Mouse (Mus musculus) lung, embryonic 16.5 days (tissue): ENCODE results near the gene Ccl6. TPM values are rescaled to one million over a fixed set of nuclear protein-coding genes. Genes with fewer than 3 reads are reported as not detected.
A peak's percentile ranks its signal among the peaks of the same experiment; 100 is the strongest.

Experiments used
- ATAC-seq: fragments of 200-750 bp; cut with Nextera tagmentation; 2 replicates; pipeline ENCODE4 v1.8.0; 2017; ENCODE audit warnings: low read depth, mild to moderate bottlenecking, moderate library complexity
- H3K27ac ChIP-seq: fragments of 300-500 bp; sonication (generic); 2 replicates; pipeline ENCODE4 v1.5.1; 2014; ENCODE audit warnings: mild to moderate bottlenecking, control low read depth, low read length
- H3K27me3 ChIP-seq: fragments of 300-500 bp; sonication (generic); 2 replicates; pipeline ENCODE4 v1.6.1; 2014; ENCODE audit warnings: low read depth, low read length, mixed read lengths; ENCODE audit not compliant: control insufficient read depth, insufficient read depth
- H3K36me3 ChIP-seq: fragments of 300-500 bp; sonication (generic); 2 replicates; pipeline ENCODE4 v1.6.1; 2014; ENCODE audit warnings: low read length; ENCODE audit not compliant: control insufficient read depth, insufficient read depth
- H3K4me1 ChIP-seq: fragments of 300-500 bp; sonication (generic); replicated peaks from 2 replicates; pipeline ENCODE4 v1.6.1; 2014; ENCODE audit warnings: low read length, mixed read lengths; ENCODE audit not compliant: control insufficient read depth, insufficient read depth
- H3K4me2 ChIP-seq: fragments of 300-500 bp; sonication (generic); 2 replicates; pipeline ENCODE4 v1.6.1; 2014; ENCODE audit warnings: low read depth, low read length, control low read depth
- H3K4me3 ChIP-seq: fragments of 300-500 bp; sonication (generic); 2 replicates; pipeline ENCODE4 v1.5.1; 2014; ENCODE audit warnings: mild to moderate bottlenecking, low read length, control low read depth
- H3K9ac ChIP-seq: fragments of 300-500 bp; sonication (generic); 2 replicates; pipeline ENCODE4 v1.6.1; 2014; ENCODE audit warnings: low read length, control low read depth
- H3K9me3 ChIP-seq: fragments of 300-500 bp; sonication (generic); 2 replicates; pipeline ENCODE4 v1.6.1; 2016; ENCODE audit warnings: low read length; ENCODE audit not compliant: control insufficient read depth
- WGBS: fragments of 180-500 bp; shearing (Covaris S2); extraction: QIAGEN DNeasy Blood & Tissue Kit; methylation state at CpG from one replicate; pipeline ENCODE4 v1.1.7; 2014; 5-methylcytosine and 5-hydroxymethylcytosine counted together
- polyA plus RNA-seq: library from polyadenylated mRNA; unstranded; fragments of >200 nt; fragmentation: Nextera tagmentation; extraction: Ambion mirVana; gene quantifications from 2 replicates; pipeline ENCODE4 v1.2.1, GENCODE M21; 2015

Gene Ccl6
- polyA plus RNA-seq, 1 experiment from 2014 or later, result 10.0 TPM

DNA sequence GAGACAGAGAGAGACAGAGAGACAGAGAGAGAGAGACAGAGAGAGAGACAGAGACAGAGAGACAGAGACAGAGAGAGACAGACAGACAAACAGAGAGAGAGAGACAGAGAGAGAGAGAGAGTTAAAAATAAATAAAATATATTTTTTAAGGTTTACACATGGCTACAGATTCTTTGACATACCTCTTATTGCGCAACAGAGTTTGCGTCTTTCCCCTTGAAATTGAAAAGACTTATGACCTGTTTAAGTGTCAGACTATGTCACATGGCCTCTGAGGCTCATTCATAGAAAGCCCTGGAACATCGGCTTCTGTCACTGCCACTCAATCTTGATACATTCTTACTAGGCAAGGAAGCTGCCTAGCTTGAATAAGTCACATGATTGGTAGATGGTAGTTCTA, 10.5 kb upstream of the Ccl6 start:
- H3K4me3 ChIP-seq, result no peak overlapping the region
- no peaks in the 10 kb centered on the region for H3K4me1 ChIP-seq
- no peak overlapping the region for H3K9ac ChIP-seq
- no peaks in the 10 kb centered on the region for H3K36me3 ChIP-seq
- no peak overlapping the region for H3K4me2 ChIP-seq
- no peak overlapping the region for H3K27ac ChIP-seq
- WGBS, result 72% methylated on average over 3 of the region's 3 CpGs
- no peaks in the 10 kb centered on the region for H3K9me3 ChIP-seq
- H3K27me3 ChIP-seq, result no peaks in the 10 kb centered on the region
- no peak for ATAC-seq

DNA sequence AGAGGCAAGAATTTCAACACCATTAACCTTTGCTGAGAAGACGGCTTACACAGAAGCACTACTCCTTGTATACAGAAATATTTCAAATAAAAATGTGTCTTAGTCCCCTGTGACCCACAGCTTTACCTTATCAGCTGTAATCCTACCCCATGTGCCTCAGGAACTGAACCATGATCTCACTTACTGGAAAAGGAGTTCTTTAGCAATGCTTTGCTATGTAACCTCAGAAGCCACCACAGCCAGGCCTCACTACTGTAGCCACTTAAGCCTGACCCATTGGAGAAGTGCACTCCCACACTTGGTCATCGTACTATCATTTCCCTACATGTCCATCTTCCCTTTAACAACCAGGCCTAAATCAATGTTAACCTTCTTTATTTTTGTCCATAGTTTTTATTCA, 7.7 kb upstream of the Ccl6 start:
- no peaks in the 10 kb centered on the region for H3K27me3 ChIP-seq
- H3K36me3 ChIP-seq, result no peaks in the 10 kb centered on the region
- 57% methylated on average over 2 of the region's 2 CpGs for WGBS
- H3K9ac ChIP-seq, result no peak overlapping the region
- no peak overlapping the region for H3K4me2 ChIP-seq
- no peak for ATAC-seq
- H3K27ac ChIP-seq, result no peak overlapping the region
- no peak overlapping the region for H3K4me3 ChIP-seq
- H3K9me3 ChIP-seq, result no peaks in the 10 kb centered on the region
- H3K4me1 ChIP-seq, result no peaks in the 10 kb centered on the region

DNA sequence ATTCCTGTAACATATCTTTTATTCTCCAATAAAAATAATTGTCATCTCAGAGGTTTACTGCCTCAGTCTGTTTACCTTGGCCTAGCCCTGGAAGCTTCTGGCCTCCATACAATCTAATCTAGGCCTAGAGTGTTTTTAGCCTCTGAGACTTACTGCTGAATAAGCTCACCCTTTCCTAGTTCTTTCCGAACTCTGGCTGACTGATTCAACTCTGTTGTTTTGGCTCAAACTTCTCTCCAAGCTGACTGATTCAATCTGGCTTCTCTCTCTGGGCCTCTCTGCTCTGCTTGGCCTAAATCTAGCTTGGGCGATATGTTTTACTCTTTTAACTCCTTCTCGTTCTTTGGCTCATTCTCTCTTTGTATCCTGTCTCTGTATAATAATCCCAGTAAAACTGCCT, 6.1 kb upstream of the Ccl6 start:
- no peaks in the 10 kb centered on the region for H3K9me3 ChIP-seq
- no peak overlapping the region for H3K9ac ChIP-seq
- no peak overlapping the region for H3K4me3 ChIP-seq
- no peaks in the 10 kb centered on the region for H3K27me3 ChIP-seq
- no peak for ATAC-seq
- WGBS, result 74% methylated on average over 3 of the region's 3 CpGs
- H3K36me3 ChIP-seq, result no peaks in the 10 kb centered on the region
- no peaks in the 10 kb centered on the region for H3K4me1 ChIP-seq
- H3K27ac ChIP-seq, result peak overlapping the region; percentile 63
- H3K4me2 ChIP-seq, result no peak overlapping the region

DNA sequence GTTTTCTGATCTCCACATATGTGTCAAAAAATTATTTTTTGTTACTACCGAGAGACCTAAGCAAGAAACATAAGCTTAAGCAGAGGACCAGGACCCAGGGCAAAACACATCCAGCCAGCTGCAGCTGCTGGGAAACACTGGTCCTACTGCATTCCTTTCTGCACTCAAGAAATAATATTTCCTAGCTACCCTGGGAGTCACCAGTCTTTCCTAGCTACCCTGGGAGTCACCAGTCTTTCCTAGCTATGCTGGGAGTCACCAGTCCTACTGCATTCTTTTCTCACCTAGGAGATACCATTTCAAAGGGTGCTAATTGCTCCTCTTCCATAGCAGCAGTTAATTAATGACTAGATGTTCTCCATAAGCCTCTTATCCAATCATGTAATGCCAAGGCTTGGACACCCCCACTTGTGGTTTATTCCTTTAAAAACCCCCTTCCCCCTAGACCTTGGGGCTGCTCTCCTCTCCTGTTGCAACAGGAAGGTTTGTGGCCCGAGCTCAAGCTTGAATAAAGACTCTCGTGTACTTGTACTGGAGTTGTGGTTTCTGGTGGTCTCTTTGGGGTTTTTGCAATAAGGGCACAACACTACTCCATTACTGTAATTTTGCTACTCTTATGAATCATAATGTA, 5.4 kb upstream of the Ccl6 start:
- H3K4me2 ChIP-seq, result no peak overlapping the region
- H3K36me3 ChIP-seq, result no peaks in the 10 kb centered on the region
- H3K9ac ChIP-seq, result no peak overlapping the region
- no peak overlapping the region for H3K4me3 ChIP-seq
- peak overlapping the region; percentile 79 for H3K27ac ChIP-seq
- no peaks in the 10 kb centered on the region for H3K27me3 ChIP-seq
- peak; percentile 89 for ATAC-seq
- H3K4me1 ChIP-seq, result no peaks in the 10 kb centered on the region
- H3K9me3 ChIP-seq, result no peaks in the 10 kb centered on the region
- WGBS, result 45% methylated on average over 3 of the region's 3 CpGs

DNA sequence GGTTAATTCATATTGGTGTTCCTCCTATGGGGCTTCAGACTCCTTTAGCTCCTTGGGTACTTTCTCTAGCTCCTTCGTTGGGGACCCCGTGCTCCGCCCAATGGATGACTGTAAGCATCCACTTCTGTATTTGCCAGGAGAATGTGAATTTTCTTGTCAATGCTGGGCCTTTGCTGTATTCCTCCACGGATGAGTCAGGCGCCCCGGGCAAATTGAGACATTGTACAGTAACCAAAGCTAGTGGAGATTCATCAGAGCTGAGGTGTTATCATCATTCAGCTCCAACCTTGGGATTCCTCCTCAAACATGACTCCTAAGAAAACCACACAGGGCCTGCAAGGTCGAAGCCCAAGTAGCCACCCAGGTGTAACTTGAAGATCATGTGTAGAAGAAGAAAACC, 4.9 kb upstream of the Ccl6 start:
- H3K27ac ChIP-seq, result peak overlapping the region; percentile 79
- no peak for ATAC-seq
- no peak overlapping the region for H3K4me3 ChIP-seq
- H3K4me2 ChIP-seq, result no peak overlapping the region
- no peaks in the 10 kb centered on the region for H3K36me3 ChIP-seq
- H3K27me3 ChIP-seq, result no peaks in the 10 kb centered on the region
- no peak overlapping the region for H3K9ac ChIP-seq
- H3K9me3 ChIP-seq, result no peaks in the 10 kb centered on the region
- no peaks in the 10 kb centered on the region for H3K4me1 ChIP-seq
- 72% methylated on average over 7 of the region's 7 CpGs for WGBS

DNA sequence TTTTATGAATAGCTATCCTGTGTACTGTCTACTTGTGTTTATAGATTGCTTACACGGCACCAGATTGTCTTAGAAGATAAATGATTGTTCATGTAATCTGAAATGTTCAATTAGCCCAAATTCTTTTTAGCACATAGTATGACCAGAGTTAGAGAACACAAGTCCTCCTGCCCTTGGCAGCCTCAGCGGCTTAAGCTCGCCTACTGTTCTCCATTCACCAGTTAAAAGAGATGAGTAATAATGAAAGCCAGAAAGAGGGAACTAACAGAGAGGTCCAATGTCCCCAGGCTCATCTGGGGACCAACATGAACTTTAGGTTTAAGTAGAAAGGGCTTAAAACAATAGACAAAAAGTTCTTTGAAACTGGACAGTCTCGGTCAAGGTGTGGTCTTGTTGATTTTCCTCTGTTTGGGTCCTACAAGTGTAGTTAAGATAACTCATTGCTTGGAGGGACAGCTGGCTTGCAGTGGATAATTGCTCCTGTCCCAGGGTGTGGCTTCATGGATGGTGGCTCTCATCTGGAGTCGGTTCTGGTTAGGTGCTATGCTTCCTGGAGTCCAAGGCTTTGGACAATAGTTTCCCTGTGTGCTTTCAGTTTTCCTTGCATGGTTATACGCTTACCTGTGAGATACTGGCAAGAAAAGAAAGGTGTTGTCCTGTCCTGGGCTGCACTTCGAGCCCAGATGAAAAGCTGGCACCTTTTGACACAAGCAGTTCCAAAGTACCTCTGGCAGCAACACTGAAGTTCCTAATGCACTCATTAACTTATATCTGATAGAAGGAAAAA, 3.0 kb upstream of the Ccl6 start:
- H3K4me1 ChIP-seq, result no peaks in the 10 kb centered on the region
- 60% methylated on average over 7 of the region's 7 CpGs for WGBS
- no peaks in the 10 kb centered on the region for H3K36me3 ChIP-seq
- no peak overlapping the region for H3K27ac ChIP-seq
- H3K9me3 ChIP-seq, result no peaks in the 10 kb centered on the region
- no peak for ATAC-seq
- no peak overlapping the region for H3K4me3 ChIP-seq
- H3K27me3 ChIP-seq, result no peaks in the 10 kb centered on the region
- no peak overlapping the region for H3K9ac ChIP-seq
- H3K4me2 ChIP-seq, result no peak overlapping the region

DNA sequence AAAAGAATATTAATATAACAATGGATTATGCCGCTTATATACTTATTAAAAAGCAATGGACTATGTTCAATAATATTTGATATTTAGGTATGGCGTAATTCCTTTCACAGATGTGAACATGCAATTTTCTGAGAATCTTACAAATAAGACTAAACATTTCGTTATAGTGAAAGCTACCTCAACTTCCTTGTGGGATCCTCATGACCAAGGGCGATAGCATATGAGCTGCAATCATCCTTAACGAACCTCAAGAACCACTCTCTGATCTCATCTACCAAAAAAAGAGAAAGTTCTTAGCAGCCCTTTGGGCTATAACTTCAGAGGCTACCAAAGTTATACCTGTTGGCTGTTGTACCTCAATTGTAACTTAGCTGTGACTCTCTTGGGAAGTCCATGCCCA, 566 bp upstream of the Ccl6 start:
- Histone ChIP-seq H3K27ac (no peak overlapping the region), H3K36me3 (no peaks in the 10 kb centered on the region), H3K4me3 (no peak overlapping the region), H3K4me2 (no peak overlapping the region), H3K9ac (no peak overlapping the region), H3K27me3 (no peaks in the 10 kb centered on the region), H3K4me1 (no peaks in the 10 kb centered on the region), H3K9me3 (no peaks in the 10 kb centered on the region)
- no peak for ATAC-seq
- 87% methylated on average over 5 of the region's 5 CpGs for WGBS

DNA sequence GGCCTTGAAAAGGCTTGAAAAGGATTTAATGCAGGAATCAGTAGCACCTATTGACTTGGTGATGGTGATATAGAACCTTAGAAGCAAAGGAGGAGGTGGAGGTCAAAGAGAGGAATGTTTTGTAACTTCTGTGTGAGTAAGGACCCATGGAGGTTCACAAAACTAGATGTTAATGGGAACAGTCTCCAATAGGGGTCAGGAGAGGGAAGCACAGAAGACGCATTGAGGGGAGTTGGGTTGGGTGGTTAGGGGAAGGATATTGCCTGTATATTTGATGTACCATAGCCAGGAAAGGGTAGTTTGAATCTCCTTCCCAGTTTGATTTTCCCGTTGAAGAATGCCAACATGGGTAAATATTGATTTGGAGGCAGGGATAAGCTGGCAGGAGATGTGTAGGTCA, 8.7 kb downstream of the Ccl6 start:
- Histone ChIP-seq H3K4me3 (no peak overlapping the region), H3K4me1 (no peaks in the 10 kb centered on the region), H3K36me3 (no peaks in the 10 kb centered on the region), H3K27me3 (no peaks in the 10 kb centered on the region), H3K27ac (no peak overlapping the region), H3K4me2 (no peak overlapping the region), H3K9ac (no peak overlapping the region), H3K9me3 (no peaks in the 10 kb centered on the region)
- WGBS, result 65% methylated on average over 2 of the region's 2 CpGs
- ATAC-seq, result no peak

DNA sequence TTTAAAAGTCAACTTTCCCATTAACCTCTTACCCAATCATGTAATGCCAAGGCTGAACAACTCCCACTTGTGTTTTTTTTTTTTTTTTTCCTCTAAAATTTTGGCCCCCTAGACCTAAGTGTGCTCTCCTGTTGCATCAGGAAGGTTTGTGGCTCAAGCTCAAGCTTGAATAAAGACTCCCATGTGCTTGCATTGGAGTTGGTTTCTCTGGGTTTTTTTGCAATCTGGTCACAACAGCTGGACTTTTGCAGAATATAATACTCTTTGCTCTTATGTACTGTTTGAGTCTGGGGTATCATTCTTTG, 9.5 kb downstream of the Ccl6 start:
- Histone ChIP-seq H3K27ac (no peak overlapping the region), H3K36me3 (no peaks in the 10 kb centered on the region), H3K9ac (no peak overlapping the region), H3K27me3 (no peaks in the 10 kb centered on the region), H3K4me1 (no peaks in the 10 kb centered on the region), H3K4me3 (no peak overlapping the region), H3K9me3 (no peaks in the 10 kb centered on the region), H3K4me2 (no peak overlapping the region)
- ATAC-seq, result no peak
